Mouse (Mus musculus): ENCODE measurements around the gene Grin2d.
A peak's percentile ranks its signal among the peaks of the same experiment; 100 is the strongest.

Gene Grin2d

DNA sequence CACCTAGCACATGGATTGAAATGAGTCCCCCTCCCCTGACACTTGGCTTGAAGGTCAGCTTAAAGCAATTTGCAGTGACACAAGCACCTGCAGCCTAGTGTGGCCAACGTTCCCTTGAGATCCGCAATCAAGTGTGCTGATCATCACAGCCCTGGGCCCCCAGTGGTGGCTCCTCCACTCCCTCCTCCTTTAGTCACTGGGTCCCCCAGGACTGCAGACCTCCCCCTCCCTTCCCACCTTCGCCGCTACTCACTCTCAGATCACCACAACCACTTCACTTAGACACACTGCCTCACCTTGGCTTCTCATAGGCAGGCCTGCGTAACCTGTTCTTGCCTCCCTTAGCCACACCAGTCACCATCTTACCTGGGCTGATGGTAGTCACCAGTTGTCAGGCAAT, 72.2 kb downstream of the Grin2d start:
- DNase-seq: no peak

DNA sequence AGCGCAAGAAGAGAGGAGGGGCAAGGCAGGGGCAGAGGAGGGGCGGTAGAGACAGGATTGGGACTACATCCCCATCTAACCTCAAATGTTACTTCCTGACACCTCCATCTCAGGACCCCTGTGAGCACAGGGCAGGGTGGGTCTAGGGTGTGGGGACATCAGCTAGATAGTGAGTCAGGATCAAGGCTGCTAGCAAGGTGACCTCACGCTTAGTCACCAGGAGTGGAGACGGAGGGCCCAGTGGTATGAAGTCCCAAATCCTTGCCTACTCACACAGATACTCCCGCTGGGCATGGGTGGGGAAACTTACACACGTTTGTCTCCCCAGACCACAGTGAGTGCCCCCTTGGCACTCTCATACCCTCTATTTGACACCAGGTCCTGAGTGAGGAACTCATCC, 75.6 kb downstream of the Grin2d start:
- no peak for DNase-seq

DNA sequence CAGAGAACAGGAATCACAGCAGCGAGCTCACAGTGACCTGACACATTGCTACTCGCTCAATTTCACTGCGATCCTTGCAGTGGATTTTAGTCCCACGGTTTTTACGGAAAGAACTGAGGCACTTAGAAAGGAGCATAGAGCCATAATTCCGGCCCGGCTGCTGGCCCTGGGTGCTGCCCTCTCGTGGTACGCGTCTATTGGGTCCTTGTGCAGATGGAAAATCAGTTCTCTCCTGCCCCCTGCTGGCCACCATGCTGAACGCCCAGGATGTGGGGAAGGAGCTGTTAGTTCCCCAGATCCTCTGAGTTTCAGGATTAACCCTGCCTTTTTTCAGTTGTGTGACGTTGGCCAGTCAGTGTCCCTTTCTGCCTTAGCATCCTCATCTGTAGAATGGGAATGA, 76.8 kb downstream of the Grin2d start:
- peak; percentile 92 for DNase-seq

GRCm38 (mm10) chr7:45800546-45801204, 77.5 kb downstream of the Grin2d start:
- no peak for DNase-seq

- no peak for DNase-seq
Observed at GRCm38 (mm10) chr7:45800001-45800400, 78.2 kb downstream of the Grin2d start.

DNA sequence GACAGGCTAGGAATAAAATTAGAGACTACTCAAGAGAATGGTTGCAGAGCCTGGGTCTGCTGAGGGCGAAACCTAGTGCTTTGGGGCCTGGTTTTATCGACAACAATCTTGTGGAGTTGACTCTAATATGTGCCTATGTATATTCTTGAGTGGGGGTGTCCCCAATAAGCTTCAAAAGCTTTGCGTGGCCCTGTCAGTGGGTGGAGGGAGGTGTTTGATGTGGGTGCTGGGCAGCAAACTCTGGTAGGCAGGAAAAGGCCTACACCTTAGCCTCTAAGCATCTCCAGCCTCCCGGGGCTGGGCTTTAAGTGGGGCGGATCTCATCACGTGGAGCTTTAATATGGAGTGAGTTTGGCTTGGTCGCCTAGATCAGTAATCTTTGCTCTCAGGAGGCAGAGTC, 79.2 kb downstream of the Grin2d start:
- DNase-seq: no peak

GRCm38 (mm10) chr7:45798511-45798836, 79.7 kb downstream of the Grin2d start:
- no peak for DNase-seq

- no peak for DNase-seq
Observed at GRCm38 (mm10) chr7:45797661-45798510, 80.3 kb downstream of the Grin2d start.

DNA sequence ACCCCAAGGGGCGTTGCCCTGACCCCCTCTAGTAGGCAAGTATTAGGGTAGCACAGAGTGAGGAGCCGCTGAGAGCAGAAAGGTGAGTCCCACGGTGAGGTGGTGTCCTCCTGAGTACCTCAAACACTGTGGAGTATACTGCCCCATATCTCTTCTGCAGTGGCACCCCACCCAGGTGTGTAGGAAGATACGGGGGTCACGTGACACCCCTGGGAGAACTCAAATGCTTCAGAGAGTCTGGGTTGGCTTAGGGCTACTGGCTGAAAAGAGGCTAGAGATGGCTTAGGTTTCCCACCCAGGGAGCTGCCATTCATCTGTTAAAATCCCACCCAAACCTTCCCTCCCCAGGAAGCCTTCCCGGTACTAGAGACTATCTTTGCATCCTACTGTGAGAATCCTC, 81.2 kb downstream of the Grin2d start:
- DNase-seq: no peak

DNA sequence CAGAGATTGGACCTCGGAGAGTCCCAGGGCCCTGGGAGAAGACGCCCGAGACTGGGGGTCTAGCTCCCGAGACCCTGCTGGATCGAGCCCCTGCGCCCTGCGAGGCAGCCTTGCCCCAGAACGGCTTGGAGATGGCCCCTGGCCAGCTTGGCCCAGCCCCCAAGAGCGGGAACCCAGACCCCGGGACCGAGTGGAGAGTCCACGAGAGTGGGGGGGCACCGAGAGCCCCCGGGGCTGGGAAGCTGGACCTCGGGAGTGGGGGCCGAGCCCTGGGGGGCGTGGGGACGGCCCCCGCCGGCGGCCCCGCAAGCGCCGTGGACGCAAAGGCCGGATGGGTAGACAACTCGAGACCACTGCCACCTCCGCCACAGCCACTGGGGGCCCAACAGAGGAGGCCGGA, 83.2 kb downstream of the Grin2d start:
- no peak for DNase-seq

DNA sequence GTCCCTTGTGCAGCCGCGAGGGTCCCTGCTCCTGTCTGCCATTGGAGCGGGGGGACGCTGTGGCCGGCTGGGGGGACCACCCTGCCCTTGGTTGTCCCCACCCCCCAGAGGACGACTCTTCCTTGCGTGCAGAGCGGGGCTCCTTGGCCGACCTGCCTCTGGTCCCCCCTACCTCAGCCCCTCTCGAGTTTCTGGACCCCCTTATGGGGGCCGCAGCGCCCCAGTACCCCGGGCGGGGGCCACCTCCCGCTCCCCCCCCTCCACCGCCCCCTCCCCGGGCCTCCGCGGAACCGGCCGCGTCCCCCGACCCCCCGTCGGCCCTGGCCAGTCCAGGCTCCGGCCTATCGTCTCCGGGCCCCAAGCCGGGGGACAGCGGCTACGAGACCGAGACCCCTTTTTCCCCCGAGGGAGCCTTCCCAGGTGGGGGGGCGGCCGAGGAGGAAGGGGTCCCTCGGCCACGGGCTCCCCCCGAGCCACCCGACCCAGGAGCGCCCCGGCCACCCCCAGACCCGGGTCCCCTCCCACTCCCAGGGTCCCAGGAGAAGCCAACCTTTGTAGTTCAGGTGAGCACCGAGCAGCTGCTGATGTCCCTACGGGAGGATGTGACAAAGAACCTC, 84.1 kb downstream of the Grin2d start:
- DNase-seq: no peak

GRCm38 (mm10) chr7:45793240-45793639, 84.9 kb downstream of the Grin2d start:
- DNase-seq: no peak

- peak; percentile 63 for DNase-seq
Observed at GRCm38 (mm10) chr7:45791756-45792490, 86.3 kb downstream of the Grin2d start.

GRCm38 (mm10) chr7:45790721-45791120, 87.5 kb downstream of the Grin2d start:
- DNase-seq: no peak

- no peak for DNase-seq
Observed at GRCm38 (mm10) chr7:45787642-45788041, 90.5 kb downstream of the Grin2d start.

GRCm38 (mm10) chr7:45786661-45787413, 91.3 kb downstream of the Grin2d start:
- DNase-seq: peak; percentile 79

DNA sequence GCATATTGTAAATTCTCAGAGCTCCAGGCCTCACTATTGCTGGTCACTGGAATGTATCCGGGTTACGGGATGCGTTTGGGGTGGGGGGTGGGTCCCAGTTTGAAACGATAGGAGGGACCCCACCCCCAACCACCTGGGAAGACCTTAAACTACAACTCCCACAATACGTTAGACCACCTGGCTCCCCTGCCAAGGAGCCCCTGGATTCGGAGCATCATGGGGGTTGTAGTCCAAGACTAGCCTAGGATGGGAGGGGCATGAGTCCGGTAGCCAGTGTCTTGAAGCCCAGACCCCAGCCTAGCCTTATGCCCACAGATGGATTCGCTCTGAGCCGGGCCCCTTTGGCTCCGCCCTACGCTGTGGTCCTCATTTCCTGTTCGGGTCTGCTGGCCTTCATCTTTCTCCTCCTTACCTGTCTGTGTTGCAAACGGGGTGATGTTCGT, 92.0 kb downstream of the Grin2d start:
- DNase-seq: no peak

GRCm38 (mm10) chr7:45785388-45786135, 92.6 kb downstream of the Grin2d start:
- no peak for DNase-seq

GRCm38 (mm10) chr7:45784524-45785372, 93.4 kb downstream of the Grin2d start, which contains the start of gene Sult2b1:
Gene Sult2b1 (minus strand): TSS chr7:45784669.
- peak; percentile 95 for DNase-seq

DNA sequence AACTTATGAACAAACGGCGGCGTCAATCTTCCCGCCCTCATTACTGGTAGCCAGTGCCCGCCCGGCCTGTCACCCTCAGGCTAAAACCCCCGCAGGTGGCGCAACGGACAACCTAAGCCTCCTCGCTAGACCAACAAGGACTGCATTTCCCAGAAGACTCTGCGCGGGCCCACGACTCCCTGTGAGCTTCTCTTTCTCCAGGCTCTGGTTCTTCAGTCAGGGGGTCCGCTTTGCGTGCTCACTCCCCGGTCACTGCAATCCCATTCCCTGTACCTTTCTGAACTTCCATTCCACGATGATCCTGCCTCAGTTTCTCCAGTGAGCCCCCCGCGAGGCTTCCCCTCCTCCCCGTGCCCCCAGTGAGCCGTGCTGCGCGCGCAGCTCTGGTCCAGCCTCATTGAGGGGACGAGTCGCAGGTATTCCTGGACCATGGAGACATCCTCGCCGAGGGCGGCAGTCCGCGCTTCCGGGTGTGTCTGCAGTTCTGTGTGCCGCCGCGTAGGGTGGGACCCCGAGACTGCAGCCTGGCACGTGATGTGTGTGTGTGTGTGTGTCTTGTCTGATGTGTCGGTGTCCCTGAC, 94.6 kb downstream of the Grin2d start, which contains the start of gene Lmtk3:
TSS of gene Lmtk3 (plus strand) at position 228 of the 581 bp plus-strand sequence.
- DNase-seq: peak; percentile 87

Data from right cerebral cortex, adult 18-20 months (tissue).